Mouse (Mus musculus) intestine, postnatal 0 days (tissue): ENCODE results near the gene Tnfaip8l2. TPM values are rescaled to one million over a fixed set of nuclear protein-coding genes. Genes with fewer than 3 reads are reported as not detected.

Experiments
- ATAC-seq: fragments of 200-750 bp; cut with Nextera tagmentation; 2 replicates; pipeline ENCODE4 v1.8.0; 2017; ENCODE audit warnings: mild to moderate bottlenecking, moderate TSS enrichment, moderate library complexity
- H3K27ac ChIP-seq: fragments of 300-500 bp; sonication (generic); 2 replicates; pipeline ENCODE4 v1.5.1; 2014; ENCODE audit warnings: mild to moderate bottlenecking, low read depth, low read length, moderate library complexity
- H3K27me3 ChIP-seq: fragments of 300-500 bp; sonication (generic); replicated peaks from 2 replicates; pipeline ENCODE4 v1.6.1; 2014; ENCODE audit warnings: low read length, mixed read lengths; ENCODE audit not compliant: control insufficient read depth, insufficient read depth
- H3K36me3 ChIP-seq: fragments of 300-500 bp; sonication (generic); 2 replicates; pipeline ENCODE4 v1.6.1; 2014; ENCODE audit warnings: mild to moderate bottlenecking, moderate library complexity; ENCODE audit not compliant: control insufficient read depth, insufficient read depth
- H3K4me1 ChIP-seq: fragments of 300-500 bp; sonication (generic); replicated peaks from 2 replicates; pipeline ENCODE4 v1.6.1; 2014; ENCODE audit warnings: antibody characterized with exemption, low read length, mixed read lengths; ENCODE audit not compliant: control insufficient read depth, insufficient read depth
- H3K4me2 ChIP-seq: fragments of 300-500 bp; sonication (generic); replicated peaks from 2 replicates; pipeline ENCODE4 v1.6.1; 2014; ENCODE audit warnings: low read depth, mild to moderate bottlenecking, moderate library complexity
- H3K4me3 ChIP-seq: fragments of 300-500 bp; sonication (generic); 2 replicates; pipeline ENCODE4 v1.5.1; 2014; ENCODE audit warnings: low read depth, low read length
- H3K9ac ChIP-seq: fragments of 300-500 bp; sonication (generic); 2 replicates; pipeline ENCODE4 v1.6.1; 2014; ENCODE audit warnings: mild to moderate bottlenecking, low read depth, low read length
- H3K9me3 ChIP-seq: fragments of 300-500 bp; sonication (generic); 2 replicates; pipeline ENCODE4 v1.6.1; 2016; ENCODE audit warnings: mixed run types; ENCODE audit not compliant: control insufficient read depth
- CTCF ChIP-seq: sonication (generic); IDR thresholded peaks from 2 replicates; pipeline ENCODE4 v1.5.1; 2016; ENCODE audit warnings: low read depth, mild to moderate bottlenecking, control low read depth, antibody characterized with exemption, moderate library complexity
- WGBS: fragments of 180-500 bp; shearing (Covaris S2); extraction: QIAGEN DNeasy Blood & Tissue Kit; methylation state at CpG from one replicate; pipeline ENCODE4 v1.1.7; 2014; 5-methylcytosine and 5-hydroxymethylcytosine counted together
- polyA plus RNA-seq: library from polyadenylated mRNA; unstranded; fragments of >200 nt; fragmentation: Nextera tagmentation; extraction: Ambion mirVana; gene quantifications from 2 replicates; pipeline ENCODE4 v1.2.1, GENCODE M21; 2015

The Tnfaip8l2 gene
- polyA plus RNA-seq, 1 experiment from 2014 or later: 3.6 TPM

- WGBS: 63% methylated on average over 3 of the region's 3 CpGs
- Histone ChIP-seq H3K4me1 (no peaks in the 10 kb centered on the region), H3K27me3 (no peaks in the 10 kb centered on the region), H3K36me3 (no peaks in the 10 kb centered on the region), H3K9ac (no peak overlapping the region), H3K27ac (no peak overlapping the region), H3K4me2 (no peak overlapping the region), H3K9me3 (no peaks in the 10 kb centered on the region), H3K4me3 (no peak overlapping the region)
- TF ChIP-seq CTCF: no peak
- ATAC-seq: no peak
Observed at GRCm38 (mm10) chr3:95147924-95148323, 5.8 kb upstream of the Tnfaip8l2 start.

- peak; percentile 56 for ATAC-seq
- Histone ChIP-seq H3K9ac (no peak overlapping the region), H3K36me3 (peaks cover 17% of the 10 kb centered on the region), H3K4me3 (no peak overlapping the region), H3K9me3 (no peaks in the 10 kb centered on the region), H3K4me2 (no peak overlapping the region), H3K27ac (no peak overlapping the region), H3K4me1 (no peaks in the 10 kb centered on the region), H3K27me3 (no peaks in the 10 kb centered on the region)
- peak; percentile 95 for TF ChIP-seq CTCF
- 10% methylated on average over 5 of the region's 5 CpGs for WGBS
Observed at GRCm38 (mm10) chr3:95142617-95143011, 454 bp upstream of the Tnfaip8l2 start.

GRCm38 (mm10) chr3:95141474-95141873 lies 686 bp downstream of the Tnfaip8l2 start:
- no peaks in the 10 kb centered on the region for H3K9me3 ChIP-seq
- H3K27ac ChIP-seq: no peak overlapping the region
- peaks cover 17% of the 10 kb centered on the region for H3K36me3 ChIP-seq
- TF ChIP-seq CTCF: no peak
- no peak overlapping the region for H3K9ac ChIP-seq
- H3K4me2 ChIP-seq: no peak overlapping the region
- H3K27me3 ChIP-seq: no peaks in the 10 kb centered on the region
- no peak overlapping the region for H3K4me3 ChIP-seq
- ATAC-seq: no peak
- H3K4me1 ChIP-seq: no peaks in the 10 kb centered on the region
- 92% methylated on average over 9 of the region's 9 CpGs for WGBS

GRCm38 (mm10) chr3:95140795-95141194 lies 1.4 kb downstream of the Tnfaip8l2 start:
- ATAC-seq: no peak
- no peaks in the 10 kb centered on the region for H3K4me1 ChIP-seq
- no peak for TF ChIP-seq CTCF
- 94% methylated on average over 6 of the region's 6 CpGs for WGBS
- H3K9ac ChIP-seq: no peak overlapping the region
- no peak overlapping the region for H3K4me3 ChIP-seq
- peaks cover 17% of the 10 kb centered on the region for H3K36me3 ChIP-seq
- no peaks in the 10 kb centered on the region for H3K27me3 ChIP-seq
- H3K9me3 ChIP-seq: no peaks in the 10 kb centered on the region
- H3K4me2 ChIP-seq: no peak overlapping the region
- 0 out of 2 replicates have a peak overlapping the region, but pooled peaks have one; percentile 15 for H3K27ac ChIP-seq

- Histone ChIP-seq H3K27ac (peak overlapping the region; percentile 15; the same call in 1 of the 2 replicates), H3K4me3 (no peak overlapping the region), H3K9ac (no peak overlapping the region), H3K9me3 (no peaks in the 10 kb centered on the region), H3K36me3 (peaks cover 17% of the 10 kb centered on the region), H3K4me1 (no peaks in the 10 kb centered on the region), H3K4me2 (no peak overlapping the region), H3K27me3 (no peaks in the 10 kb centered on the region)
- TF ChIP-seq CTCF: no peak
- whole genome bisulfite sequencing: 73% methylated on average over 18 of the region's 18 CpGs
- no peak for ATAC-seq
Observed at GRCm38 (mm10) chr3:95140289-95140595, 1.9 kb downstream of the Tnfaip8l2 start.

GRCm38 (mm10) chr3:95139586-95140288 lies 2.4 kb downstream of the Tnfaip8l2 start:
- Histone ChIP-seq H3K9me3 (no peaks in the 10 kb centered on the region), H3K9ac (no peak overlapping the region), H3K4me1 (no peaks in the 10 kb centered on the region), H3K36me3 (peaks cover 17% of the 10 kb centered on the region), H3K4me3 (no peak overlapping the region), H3K27ac (no peak overlapping the region; the same call in 1 of the 2 replicates), H3K27me3 (no peaks in the 10 kb centered on the region), H3K4me2 (no peak overlapping the region)
- TF ChIP-seq CTCF: no peak
- WGBS: 68% methylated on average over 25 of the region's 25 CpGs
- no peak for ATAC-seq
